Mouse (Mus musculus) right cerebral cortex, postnatal 14 days (tissue): Measurements from ENCODE around the gene Hspa12a.

Experiments
- DNase-seq: peaks from one replicate; pipeline ENCODE4 v3.0.0; 2022

Hspa12a gene

DNA sequence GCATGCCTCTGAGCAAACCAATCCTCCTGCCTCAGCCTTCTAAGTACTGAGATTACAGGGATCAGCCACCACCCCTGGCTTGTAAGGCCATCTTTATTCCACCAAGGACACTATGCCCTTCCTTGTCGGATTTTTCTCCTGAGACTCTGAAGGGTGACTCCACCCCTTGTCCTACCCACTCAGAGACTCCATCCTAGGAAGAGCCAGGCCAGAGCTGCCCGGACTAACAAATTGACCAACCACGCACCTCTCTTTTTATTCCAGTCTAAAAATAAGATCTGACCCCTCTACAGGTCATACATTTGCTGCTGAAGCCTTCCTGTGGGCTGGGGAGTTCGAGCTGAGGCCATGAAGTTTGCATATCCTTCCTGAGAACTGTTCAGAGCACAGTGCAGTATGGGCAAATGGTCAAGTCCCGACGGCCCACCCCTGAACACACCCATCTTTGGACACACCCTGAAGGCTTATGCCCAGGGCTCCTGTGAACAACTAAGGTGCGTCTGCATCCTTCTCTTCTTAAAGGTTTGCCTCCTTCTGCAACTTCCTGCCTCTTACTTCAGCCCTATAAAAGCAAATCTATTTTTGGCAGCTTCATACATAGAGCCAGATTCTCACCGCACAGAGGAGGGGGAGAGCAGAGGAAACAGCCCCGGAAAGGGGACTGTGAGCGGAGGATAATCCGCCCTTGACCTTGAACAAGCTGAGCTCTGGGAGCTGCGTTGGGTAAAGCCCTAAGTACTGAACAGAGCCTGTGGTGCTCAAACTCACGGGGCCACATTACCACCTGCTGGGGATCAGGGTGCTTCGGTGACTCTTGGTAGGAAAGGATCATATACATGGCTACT, 124.7 kb downstream of the Hspa12a start:
- DNase-seq, result no peak

DNA sequence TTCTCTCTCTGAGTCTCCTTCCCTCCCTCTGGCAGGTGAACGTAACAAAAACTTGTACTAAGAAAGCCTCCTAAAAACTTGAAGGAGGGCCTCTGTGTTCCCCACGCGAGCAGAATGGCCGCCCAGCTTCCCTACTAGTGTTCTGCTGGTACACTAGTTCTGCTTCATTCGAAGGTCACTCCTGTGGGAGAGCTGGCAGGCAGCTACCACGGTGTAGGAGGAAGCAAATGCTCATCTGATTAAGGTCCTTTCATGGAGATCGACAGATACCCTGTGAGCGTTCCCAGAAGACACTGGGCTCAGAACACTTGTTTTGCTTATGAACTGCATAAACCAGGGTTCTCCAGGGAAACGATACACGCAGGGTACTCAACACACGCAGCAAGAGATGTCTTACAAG, 126.1 kb downstream of the Hspa12a start:
- DNase-seq, result no peak

GRCm38 (mm10) chr19:58816453-58817041, 126.9 kb downstream of the Hspa12a start:
- peak; percentile 58 for DNase-seq

DNA sequence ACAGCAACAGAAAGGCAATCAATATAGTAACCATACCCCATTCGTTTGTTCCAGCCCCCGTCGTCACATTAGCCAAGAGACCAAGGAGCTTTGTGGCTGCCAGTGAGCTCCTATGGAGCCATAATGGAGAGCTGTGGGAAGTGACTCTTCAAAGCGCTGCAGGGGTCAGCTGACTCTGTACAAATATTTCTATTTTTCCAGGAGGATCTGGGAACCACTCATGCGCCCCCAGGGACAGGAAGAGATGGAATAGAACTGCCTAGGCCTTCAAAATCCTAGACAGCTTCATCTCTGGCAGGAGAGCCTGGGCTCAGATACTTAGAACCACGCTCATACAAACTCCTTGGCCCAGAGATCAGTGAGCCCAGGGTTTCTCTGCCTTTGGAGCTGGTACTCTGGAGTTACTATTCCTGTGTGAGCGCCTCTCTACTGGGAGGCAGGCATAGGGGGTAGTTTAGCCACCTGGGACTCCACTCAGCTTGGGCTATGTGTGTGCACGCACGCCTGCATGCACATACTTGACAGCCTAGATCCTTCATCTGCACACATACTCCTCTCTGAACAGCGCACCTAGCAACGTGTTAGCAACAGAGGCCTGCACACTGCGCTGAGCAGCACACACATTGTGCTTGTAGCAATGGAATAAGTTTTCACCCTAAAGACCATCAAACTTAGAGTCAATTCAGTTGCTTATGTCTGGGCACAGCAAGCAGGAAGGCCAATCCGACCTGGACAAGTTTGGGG, 128.1 kb downstream of the Hspa12a start:
- no peak for DNase-seq

- no peak for DNase-seq
Measured at GRCm38 (mm10) chr19:58810536-58810935, 132.9 kb downstream of the Hspa12a start.

GRCm38 (mm10) chr19:58808864-58809263, 134.6 kb downstream of the Hspa12a start:
- no peak for DNase-seq

- peak; percentile 79 for DNase-seq
Measured at GRCm38 (mm10) chr19:58806364-58806763, 137.1 kb downstream of the Hspa12a start.

GRCm38 (mm10) chr19:58805191-58805779, 138.2 kb downstream of the Hspa12a start:
- DNase-seq, result no peak

DNA sequence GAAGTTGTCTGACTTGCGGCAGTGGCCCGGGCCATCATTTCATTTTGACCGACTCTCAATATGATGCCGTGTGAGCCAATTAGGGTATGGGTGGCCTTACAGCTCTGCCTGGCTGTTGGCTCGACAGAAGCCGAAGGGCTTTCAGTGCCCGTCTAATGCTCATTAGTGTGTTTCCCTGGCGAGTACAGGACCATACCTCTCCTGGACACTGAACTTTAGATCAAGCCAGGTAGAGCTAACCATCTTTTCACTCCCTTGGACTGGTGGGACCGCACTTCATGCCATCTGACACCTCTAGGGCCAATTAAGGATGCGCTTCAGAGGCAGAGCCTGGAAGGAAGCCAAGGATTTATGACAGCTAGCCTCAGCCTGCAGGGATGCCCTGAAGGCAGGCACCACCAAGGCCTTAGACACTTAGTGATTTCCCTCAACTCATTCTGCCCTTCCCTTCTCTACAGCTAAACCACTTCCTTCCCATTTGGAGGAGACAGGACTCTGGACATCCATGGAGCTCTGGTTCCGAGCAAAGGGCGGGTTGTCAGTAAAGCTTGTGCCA, 148.3 kb downstream of the Hspa12a start:
- DNase-seq, result no peak

DNA sequence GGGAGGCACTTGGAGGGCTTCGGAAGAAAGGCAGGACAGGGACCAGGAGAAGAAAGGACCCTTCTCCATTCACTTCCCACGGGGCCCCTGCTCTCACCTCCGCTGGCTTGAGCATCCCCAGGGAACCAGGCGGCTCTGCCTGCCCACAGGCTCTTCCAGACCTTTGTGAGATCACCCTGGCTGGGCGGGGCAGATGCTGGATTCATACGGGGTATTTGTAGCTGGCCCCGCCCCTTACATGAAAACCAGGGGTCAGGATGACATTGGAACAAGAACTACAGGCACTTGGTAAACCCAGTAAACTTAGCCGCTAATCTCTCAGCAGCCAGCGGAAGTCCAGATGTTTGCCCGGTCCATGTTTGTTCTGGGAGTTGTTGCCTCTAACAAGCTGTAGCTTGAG, 149.2 kb downstream of the Hspa12a start, which contains the start of gene 1700019N19Rik:
Gene 1700019N19Rik, minus strand, starts transcription at position 178 of the 400 bp plus-strand sequence.
- no peak for DNase-seq

GRCm38 (mm10) chr19:58789194-58789593, 154.3 kb downstream of the Hspa12a start:
- no peak for DNase-seq

DNA sequence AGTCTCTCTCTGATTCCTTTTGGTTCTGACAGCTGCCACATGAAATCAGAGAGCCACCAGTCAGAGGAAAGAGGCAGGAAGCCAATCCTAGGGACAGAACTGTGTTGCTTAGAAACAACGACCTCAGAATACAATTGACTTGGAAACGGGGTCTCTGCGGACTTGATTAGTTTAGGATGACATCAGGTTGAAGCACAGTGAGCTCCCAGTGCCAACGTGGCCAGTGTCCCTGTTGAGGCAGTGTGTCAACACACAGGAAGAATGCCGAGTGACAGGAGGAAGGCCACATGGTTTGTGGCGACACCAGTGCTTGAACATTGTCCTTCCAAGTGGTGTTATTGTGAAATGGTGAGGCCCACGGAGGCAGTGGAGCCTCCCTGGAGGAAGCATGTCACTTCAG, 159.5 kb downstream of the Hspa12a start:
- no peak for DNase-seq

GRCm38 (mm10) chr19:58781566-58781965, 161.9 kb downstream of the Hspa12a start:
- DNase-seq, result no peak

- no peak for DNase-seq
Measured at GRCm38 (mm10) chr19:58776461-58776860, 167.0 kb downstream of the Hspa12a start.

DNA sequence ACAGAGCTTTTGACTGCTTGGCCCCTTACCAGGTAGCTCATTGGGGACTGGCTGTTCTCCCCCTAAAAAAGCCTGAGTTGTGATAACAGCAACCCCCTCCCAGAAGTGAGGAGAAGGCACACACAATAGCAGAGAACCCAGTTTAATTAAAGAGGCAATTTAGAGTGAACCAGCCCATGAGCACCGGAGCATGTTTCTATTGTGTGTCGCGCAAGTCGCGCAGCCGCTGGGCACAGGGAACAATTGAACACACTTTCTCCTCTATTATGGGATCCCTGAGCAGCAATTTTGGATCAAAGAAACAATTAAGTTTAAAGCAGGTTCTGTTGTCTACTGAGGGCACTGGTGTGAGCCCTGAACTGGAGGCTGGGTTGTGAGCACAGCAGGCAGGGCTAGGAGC, 176.1 kb downstream of the Hspa12a start:
- no peak for DNase-seq

GRCm38 (mm10) chr19:58762848-58763541, 180.5 kb downstream of the Hspa12a start:
- DNase-seq, result peak; percentile 67

GRCm38 (mm10) chr19:58762316-58762715, 181.1 kb downstream of the Hspa12a start:
- no peak for DNase-seq

DNA sequence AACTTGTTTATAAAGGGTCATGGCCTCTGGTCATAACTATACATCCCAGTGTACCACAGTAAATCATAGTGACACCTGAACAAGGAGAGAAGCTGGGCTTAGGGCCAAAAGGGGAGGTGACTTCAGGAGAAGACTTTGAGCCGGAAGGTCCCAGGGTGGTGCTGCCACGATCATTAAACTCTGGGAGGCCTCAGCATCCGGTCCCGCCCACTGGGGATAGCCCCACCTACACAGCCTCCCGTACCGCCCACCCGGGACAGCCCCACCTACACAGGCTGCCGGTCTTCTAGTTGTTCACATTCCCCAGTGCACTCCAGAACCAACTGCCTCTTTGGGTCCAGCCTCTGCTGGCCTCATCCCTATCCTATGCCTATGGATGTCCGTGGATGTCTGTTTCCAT, 184.0 kb downstream of the Hspa12a start, which contains the start of gene Pnliprp2:
Gene Pnliprp2, plus strand, starts transcription at position 297 of the 400 bp plus-strand sequence.
- no peak for DNase-seq

DNA sequence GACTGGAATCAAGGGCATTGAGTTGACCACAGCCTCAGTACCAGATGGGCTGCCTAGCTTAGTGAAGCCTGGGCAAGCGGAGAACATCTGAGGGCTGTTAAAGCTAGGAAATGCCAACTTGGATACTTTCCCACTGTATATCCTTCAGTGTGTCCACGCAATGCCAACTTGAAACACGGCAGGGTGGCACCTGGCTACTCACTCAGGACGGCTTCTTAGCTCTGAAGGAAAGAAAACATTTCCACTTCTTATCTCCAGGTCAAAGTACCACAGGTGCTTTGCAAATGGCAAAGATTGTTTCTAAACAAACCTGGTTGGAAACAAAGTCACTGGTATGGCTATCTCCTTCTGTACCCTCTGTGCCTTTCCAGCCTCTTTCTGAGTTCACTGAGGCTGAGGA, 184.6 kb downstream of the Hspa12a start:
- no peak for DNase-seq

DNA sequence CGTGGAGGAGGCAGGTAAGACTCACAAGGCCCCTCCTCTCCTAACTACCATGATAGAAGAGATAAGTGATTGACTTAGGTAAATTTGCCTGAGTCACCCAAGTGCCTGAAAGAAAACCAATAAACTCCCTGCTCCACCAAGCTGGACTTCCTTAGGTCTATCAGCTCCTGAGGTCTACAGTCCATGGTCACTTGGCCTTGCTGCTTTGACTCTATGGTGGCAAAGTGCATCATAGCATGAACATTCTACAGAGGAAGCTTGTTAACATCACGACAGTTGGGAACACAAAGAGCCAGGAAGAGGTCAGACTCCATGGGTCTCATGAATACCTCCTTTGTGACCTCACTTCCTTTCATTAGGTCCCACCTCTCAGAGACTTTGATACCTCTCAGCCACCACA, 191.9 kb downstream of the Hspa12a start:
- no peak for DNase-seq

- DNase-seq, result no peak
Measured at GRCm38 (mm10) chr19:58750822-58751221, 192.6 kb downstream of the Hspa12a start.

- no peak for DNase-seq
Measured at GRCm38 (mm10) chr19:58747498-58748000, 195.9 kb downstream of the Hspa12a start.
